Mouse (Mus musculus) small intestine, adult 2 months (tissue): ENCODE measurements around the gene Rbm19. TPM values are rescaled to one million over a fixed set of nuclear protein-coding genes. Genes with fewer than 3 reads are reported as not detected.

Experiments
- H3K27ac ChIP-seq: fragments of 200-500 bp; 2 replicates; pipeline ENCODE4 v1.5.1; 2012; ENCODE audit warnings: low read depth, low read length, control low read depth, inconsistent platforms; ENCODE audit not compliant: insufficient read depth
- H3K27me3 ChIP-seq: fragments of 200-500 bp; 2 replicates; pipeline ENCODE4 v1.6.1; 2012; ENCODE audit warnings: mild to moderate bottlenecking, moderate library complexity, low read length, inconsistent platforms; ENCODE audit not compliant: control insufficient read depth, insufficient read depth
- H3K36me3 ChIP-seq: fragments of 200-500 bp; 2 replicates; pipeline ENCODE4 v1.6.1; 2012; ENCODE audit warnings: mild to moderate bottlenecking, low read length, control low read depth, inconsistent platforms; ENCODE audit not compliant: control insufficient read depth, insufficient read depth
- H3K4me1 ChIP-seq: fragments of 200-500 bp; 2 replicates; pipeline ENCODE4 v1.6.1; 2012; ENCODE audit warnings: low read length, inconsistent platforms, mixed read lengths; ENCODE audit not compliant: control insufficient read depth, insufficient read depth, insufficient read length
- H3K4me3 ChIP-seq: fragments of 200-500 bp; 2 replicates; pipeline ENCODE4 v1.5.1; 2012; ENCODE audit warnings: low read depth, mild to moderate bottlenecking, control low read depth, inconsistent platforms, low read length, moderate library complexity
- CTCF ChIP-seq: fragments of 200-500 bp; IDR thresholded peaks from 2 replicates; pipeline ENCODE4 v1.5.1; 2012; ENCODE audit warnings: low read depth, mild to moderate bottlenecking, control low read depth, inconsistent platforms, low read length, moderate library complexity, mixed read lengths; ENCODE audit not compliant: insufficient replicate concordance, insufficient read length; ENCODE audit errors: extremely low read depth
- POLR2A ChIP-seq: fragments of 200-500 bp; IDR thresholded peaks from 2 replicates; pipeline ENCODE4 v1.6.1; 2012; ENCODE audit warnings: low read depth, mild to moderate bottlenecking, control low read depth, inconsistent platforms, low read length, moderate library complexity
- WGBS: fragments of 180-500 bp; shearing (Covaris S2); methylation state at CpG from one replicate; pipeline ENCODE4 v1.1.7; 2018; 5-methylcytosine and 5-hydroxymethylcytosine counted together
- polyA plus RNA-seq: library from polyadenylated mRNA; depleted of rRNA; stranded (reverse); fragments of >200 nt; gene quantifications from 2 replicates; pipeline ENCODE4 v1.2.3, GENCODE M21; 2012

Gene Rbm19
- polyA plus RNA-seq, 1 experiment, result 9.2 TPM

DNA sequence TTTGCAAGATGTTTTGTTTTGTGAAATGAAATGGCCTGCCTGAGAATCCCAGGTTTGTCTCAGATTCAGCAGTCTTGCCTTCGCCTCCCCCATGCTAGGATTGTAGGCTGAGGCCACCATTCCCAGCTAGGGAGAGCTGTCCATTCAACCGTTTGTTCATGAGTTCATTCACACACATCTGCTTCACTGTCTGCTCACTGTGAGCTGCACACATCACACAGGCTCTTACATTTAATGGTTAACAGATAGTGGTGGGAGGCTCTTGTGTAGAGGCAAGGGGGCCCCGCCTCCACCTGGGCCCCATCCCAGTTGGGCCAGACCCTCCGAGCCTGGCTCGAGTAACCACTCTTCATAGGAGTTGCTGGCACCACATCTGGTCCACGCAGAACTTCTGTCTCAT is 47.2 kb downstream of the Rbm19 start:
- 88% methylated on average over 6 of the region's 6 CpGs for whole genome bisulfite sequencing

GRCm38 (mm10) chr5:120164450-120164849 is 48.2 kb downstream of the Rbm19 start:
- Histone ChIP-seq H3K36me3 (no peaks in the 10 kb centered on the region), H3K27ac (no peak overlapping the region), H3K4me1 (peaks cover 21% of the 10 kb centered on the region; the same call in 1 of the 2 replicates), H3K27me3 (no peaks in the 10 kb centered on the region), H3K4me3 (no peak overlapping the region)
- TF ChIP-seq POLR2A, result no peak
- no peak for TF ChIP-seq CTCF
- 83% methylated on average over 11 of the region's 11 CpGs for WGBS

More for the DNA sequence above, 47.2 kb downstream of the Rbm19 start:
- H3K4me3 ChIP-seq, result no peak overlapping the region
- no peak overlapping the region for H3K27ac ChIP-seq
- H3K36me3 ChIP-seq, result no peaks in the 10 kb centered on the region
- H3K27me3 ChIP-seq, result no peaks in the 10 kb centered on the region
- H3K4me1 ChIP-seq, result peaks cover 21% of the 10 kb centered on the region; the same call in 1 of the 2 replicates
- TF ChIP-seq CTCF, result no peak
- no peak for TF ChIP-seq POLR2A

- Histone ChIP-seq H3K4me3 (no peak overlapping the region), H3K36me3 (no peaks in the 10 kb centered on the region), H3K27me3 (no peaks in the 10 kb centered on the region), H3K4me1 (peaks cover 21% of the 10 kb centered on the region; the same call in 1 of the 2 replicates), H3K27ac (no peak overlapping the region)
- WGBS, result 60% methylated on average over 9 of the region's 9 CpGs
- TF ChIP-seq CTCF, result no peak
- TF ChIP-seq POLR2A, result no peak
These were observed 49.0 kb downstream of the Rbm19 start for GRCm38 (mm10) chr5:120165061-120165942.

DNA sequence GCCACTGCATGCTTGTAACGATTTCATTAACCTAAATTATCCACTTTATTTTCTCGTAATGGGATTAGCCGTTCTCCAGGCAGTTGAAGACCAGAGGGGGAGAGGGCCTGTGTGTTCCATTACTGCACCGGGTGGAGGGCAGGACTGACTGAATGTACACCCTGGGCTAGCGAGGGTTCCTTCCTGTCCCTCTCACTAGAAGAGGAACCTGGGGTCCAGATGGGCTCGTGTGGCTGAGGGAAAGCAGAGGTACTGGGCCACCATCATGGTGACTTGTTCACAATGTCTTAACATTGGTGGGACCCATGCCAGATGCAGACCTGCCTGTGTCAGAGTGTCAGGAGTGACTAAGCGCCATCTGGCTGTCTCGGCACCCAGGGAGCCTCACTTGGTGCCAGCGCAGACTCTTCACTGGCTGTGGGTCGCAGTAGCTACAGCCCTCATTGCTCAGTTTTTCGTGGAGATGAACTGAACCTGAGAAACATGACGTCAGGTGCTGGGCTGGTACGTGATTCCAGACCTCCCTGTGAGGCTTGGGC is 51.6 kb downstream of the Rbm19 start:
- H3K27ac ChIP-seq, result no peak overlapping the region
- TF ChIP-seq POLR2A (no peak), CTCF (no peak)
- no peaks in the 10 kb centered on the region for H3K36me3 ChIP-seq
- H3K4me3 ChIP-seq, result no peak overlapping the region
- WGBS, result 88% methylated on average over 13 of the region's 13 CpGs
- no peaks in the 10 kb centered on the region for H3K27me3 ChIP-seq
- H3K4me1 ChIP-seq, result peaks cover 18% of the 10 kb centered on the region; the same call in 1 of the 2 replicates

- WGBS, result 37% methylated on average over 18 of the region's 18 CpGs
- TF ChIP-seq CTCF (no peak), POLR2A (no peak)
- no peaks in the 10 kb centered on the region for H3K27me3 ChIP-seq
- no peak overlapping the region for H3K27ac ChIP-seq
- H3K4me1 ChIP-seq, result peaks cover 2% of the 10 kb centered on the region; the same call in 1 of the 2 replicates
- no peak overlapping the region for H3K4me3 ChIP-seq
- peaks cover 7% of the 10 kb centered on the region; the same call in 1 of the 2 replicates for H3K36me3 ChIP-seq
These were observed 55.8 kb downstream of the Rbm19 start for GRCm38 (mm10) chr5:120171865-120172728.

DNA sequence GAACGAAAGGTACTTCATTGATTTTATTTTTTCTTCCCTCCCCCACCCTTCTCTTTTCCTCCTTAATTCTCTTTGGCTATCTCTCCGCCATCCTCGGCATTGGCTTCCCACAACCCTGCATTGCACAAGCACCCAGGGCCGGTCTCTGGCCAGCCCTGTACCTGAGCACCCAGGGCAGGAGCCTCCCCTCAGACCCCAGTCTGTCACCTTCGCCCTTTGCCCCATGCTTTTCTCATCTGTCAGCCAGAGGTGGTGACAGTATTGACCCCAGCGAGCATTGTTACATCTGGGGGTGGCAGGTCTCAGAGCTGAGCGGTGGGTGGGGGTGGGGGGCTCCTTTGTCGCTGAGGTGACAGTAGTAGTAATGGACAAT is 56.5 kb downstream of the Rbm19 start:
- no peak overlapping the region for H3K27ac ChIP-seq
- 39% methylated on average over 8 of the region's 8 CpGs for WGBS
- peaks cover 7% of the 10 kb centered on the region; the same call in 1 of the 2 replicates for H3K36me3 ChIP-seq
- TF ChIP-seq CTCF (no peak), POLR2A (no peak)
- peaks cover 2% of the 10 kb centered on the region; the same call in 1 of the 2 replicates for H3K4me1 ChIP-seq
- H3K27me3 ChIP-seq, result no peaks in the 10 kb centered on the region
- H3K4me3 ChIP-seq, result no peak overlapping the region
